Mouse (Mus musculus) cerebellum, postnatal 4 days (tissue): Measurements from ENCODE around the gene Tssc4.

ENCODE experiments used
- DNase-seq, 2 experiments: peaks; one replicate each; pipeline ENCODE4 v3.0.0; 2022; ENCODE audit warnings: low spot score in 2 of 2, mixed read lengths in 1 of 2

The Tssc4 gene

DNA sequence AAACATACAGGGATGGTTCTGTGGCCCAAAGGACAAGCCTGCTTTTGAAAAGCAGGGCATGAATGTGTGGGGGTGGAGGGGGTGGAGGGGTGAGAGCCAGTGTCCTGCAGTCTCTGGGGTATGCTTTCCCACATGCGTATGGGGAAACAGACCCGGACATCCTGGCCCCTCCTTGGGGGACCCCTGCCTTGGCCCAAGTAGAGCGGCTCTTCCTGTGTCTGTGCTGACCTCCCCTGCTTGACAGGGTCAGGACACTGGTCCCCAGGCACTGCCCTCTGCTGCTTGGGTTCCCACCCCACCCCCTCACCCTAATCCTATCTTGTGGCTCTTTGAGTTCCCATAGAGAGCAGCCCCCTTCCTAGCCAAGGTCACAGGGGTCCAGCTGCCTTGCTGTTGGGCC, 40.6 kb downstream of the Tssc4 start:
- DNase-seq = no peak

DNA sequence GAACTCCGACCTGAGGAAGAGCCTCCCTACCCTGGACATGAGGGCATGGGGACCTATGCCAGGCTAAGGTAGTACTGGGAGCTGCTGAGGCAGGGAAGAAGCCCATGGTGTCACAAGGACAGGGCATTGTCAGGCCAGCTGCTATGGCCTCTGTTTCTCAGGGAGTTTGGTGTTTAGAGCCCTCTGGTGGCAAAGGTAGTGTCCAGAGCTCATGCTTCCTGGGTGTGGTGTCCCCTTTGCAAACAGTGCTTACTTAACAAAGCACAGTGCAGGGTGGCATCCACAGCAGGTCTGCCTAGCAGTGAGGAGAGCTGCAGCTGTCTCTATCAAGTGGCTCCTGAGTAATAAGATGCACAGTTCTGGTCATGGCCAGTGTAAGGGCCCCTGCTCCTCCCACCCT, 41.8 kb downstream of the Tssc4 start:
- no peak for DNase-seq

DNA sequence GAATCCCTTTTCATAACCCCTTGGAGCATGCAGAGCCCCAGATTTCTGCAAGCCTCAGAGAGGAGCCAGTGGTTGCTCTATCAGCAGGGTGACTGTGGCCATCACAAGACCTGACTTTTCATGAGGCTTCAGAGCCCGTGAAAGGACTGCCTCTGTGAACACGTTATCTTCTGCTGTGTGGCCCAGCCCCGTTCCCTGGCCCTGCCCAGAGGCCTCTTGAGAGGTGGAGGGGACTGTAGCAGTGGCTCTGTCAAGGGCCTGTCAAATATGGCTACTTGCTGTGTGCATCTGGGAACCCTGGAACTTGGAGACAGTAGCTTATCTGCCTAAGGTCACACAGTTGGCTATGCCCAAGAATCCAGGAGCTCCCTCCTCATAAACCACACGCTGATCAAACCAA, 42.7 kb downstream of the Tssc4 start:
- DNase-seq = no peak

DNA sequence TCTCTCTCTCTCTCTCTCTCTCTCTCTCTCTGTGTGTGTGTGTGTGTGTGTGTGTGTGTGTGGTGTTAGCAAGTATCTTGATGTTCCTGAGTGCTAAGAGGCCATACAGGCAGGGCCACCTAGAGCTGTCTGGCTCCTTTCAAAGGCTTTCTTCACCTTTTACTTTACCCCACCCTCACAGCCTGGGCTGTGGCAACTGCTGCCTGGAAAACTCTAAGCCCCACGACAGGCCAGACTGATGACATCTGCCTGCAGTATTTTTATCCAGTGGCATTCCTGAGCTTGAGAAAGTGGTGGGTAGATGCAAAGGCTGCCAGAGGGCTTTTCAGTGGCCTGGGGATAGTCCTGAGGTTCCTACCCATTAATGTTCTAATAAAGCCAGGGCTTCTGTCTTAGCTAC, 43.3 kb downstream of the Tssc4 start:
- DNase-seq = no peak

DNA sequence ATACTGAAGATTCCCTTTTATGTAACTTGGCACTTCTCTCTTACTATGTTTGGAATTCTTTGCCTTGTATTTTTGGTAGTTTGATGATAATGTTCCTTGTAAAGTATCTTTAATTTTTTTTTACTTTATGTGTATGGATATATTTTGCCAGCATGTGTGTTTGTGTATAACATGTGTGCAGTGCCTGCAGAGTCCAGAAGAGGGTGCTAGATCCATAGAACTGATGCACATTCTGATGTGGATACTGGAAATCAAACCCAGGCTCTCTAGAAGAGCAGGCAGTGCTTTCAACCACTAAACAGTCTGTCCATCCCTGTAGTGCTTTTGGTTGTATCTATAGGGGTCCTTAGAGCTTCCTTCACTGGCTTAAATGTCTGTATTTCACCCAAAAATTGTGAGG, 45.7 kb downstream of the Tssc4 start:
- no peak for DNase-seq

DNA sequence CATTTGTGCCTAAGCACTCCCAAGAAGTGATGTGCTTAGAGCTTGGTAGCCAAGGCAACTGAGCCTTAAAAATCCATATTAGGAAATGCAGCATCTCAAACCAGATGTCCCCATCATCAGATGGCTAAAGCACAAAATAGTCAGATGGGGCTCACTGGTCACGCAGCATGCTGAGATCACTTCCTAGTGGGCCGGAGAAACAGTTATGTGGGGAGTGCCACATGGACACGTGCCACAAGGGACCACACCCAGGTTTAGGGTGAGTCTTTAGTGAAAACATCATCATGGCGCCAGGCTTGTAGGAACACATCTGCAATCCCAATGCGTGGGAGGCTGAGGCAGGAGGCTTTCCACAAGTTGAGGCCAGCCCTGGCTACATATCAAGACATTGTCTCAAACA, 47.5 kb downstream of the Tssc4 start:
- DNase-seq = no peak

DNA sequence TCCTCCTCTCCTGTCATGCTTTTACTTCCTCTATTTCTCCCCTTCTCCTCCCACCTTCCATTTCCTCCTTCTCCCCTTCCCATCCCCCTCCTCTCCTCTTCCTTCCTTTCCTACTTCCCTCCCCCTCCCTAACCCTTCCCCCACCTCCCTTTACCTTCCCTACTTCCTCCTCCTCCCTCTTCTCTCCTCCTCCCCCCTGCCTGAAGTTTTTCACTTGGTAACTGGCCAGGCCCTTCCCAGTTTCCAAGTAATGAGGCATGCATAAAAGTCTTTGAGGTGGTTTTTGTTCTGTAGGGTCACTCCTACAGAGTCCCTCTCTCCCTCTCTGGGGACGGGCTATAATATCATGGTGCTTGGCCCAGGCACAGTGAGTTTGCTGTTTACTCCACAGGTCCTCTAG, 50.4 kb downstream of the Tssc4 start:
- DNase-seq = no peak

DNA sequence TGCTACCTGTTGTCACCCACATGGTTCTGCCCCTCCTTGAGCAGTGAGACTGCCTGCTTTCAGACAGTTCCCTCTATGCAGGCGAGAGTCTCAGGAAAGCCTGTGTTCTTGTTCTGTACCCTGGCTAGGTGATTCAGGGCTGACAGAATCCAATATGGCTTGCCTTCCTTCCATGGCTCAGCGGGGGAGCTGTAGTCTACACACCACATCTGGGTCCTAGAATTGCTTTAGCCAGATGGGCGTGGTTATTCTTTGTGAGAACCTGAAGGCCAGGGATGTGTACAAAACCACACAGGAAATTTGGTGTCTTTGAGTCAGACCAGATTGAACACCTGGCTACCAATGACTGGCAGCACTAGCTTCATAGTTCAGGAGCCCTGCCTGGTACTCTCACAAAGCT, 50.8 kb downstream of the Tssc4 start:
- DNase-seq = no peak
